Mouse (Mus musculus): Measurements from ENCODE around the gene Cfhr1.

The Cfhr1 gene

DNA sequence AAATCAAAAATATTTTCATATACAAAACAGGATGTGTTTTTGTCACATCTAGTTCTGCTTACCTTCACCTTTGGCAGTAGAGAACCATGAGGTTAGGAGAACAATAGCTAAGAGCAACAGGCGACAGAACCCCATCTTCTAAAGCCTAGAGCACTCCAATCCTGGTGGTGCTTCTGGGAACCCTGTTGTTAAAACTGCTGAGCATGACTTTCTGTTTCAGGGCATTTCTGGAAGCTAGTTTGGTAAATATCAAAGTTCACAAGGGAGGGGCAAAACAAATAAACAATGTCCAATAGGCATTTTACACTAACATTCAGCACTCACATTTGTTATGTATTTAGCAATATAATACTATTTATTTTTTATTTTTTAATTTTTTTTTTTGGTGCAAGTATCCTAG is at the start of gene Cfhr1:
Cfhr1 (minus strand) TSS at position 249 of the 400 bp plus-strand sequence.
- no peak for DNase-seq

DNA sequence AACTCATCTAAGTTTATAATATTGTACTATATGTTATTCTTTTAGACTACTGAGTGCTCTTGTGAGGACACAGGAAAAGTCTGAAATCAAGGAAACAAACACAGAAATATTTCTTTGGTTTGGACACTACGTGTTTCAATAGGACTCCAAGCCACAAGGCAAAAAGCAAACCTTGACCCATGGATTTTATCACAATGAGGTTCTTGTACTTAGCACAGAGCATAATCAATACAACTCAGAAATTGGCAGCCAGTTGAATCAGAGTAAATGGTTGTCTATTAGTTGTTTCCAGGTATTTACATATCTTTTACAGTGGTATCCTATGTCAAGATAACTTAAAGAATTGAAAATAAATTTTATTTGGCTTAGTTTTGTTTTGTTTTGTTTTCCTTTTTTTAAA is 8.8 kb downstream of the Cfhr1 start:
- no peak for DNase-seq

DNA sequence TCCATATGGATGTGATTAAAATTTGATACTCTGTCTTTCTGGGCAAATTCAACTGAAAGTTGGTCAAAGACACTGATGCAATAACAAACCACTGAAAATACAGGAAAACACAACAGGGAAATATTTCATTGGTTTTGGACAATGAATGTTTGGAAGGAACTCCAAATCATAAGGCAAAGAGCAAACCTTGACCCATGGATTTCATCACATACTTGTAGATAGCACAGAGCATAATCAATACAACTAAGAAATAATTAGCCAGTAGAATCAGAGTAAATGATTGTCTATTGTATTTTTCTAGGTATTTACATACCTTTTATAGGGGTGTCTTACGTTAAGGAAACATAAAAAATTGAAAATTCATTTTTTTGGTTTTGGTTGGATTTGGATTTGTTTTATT is 11.5 kb downstream of the Cfhr1 start:
- no peak for DNase-seq

DNA sequence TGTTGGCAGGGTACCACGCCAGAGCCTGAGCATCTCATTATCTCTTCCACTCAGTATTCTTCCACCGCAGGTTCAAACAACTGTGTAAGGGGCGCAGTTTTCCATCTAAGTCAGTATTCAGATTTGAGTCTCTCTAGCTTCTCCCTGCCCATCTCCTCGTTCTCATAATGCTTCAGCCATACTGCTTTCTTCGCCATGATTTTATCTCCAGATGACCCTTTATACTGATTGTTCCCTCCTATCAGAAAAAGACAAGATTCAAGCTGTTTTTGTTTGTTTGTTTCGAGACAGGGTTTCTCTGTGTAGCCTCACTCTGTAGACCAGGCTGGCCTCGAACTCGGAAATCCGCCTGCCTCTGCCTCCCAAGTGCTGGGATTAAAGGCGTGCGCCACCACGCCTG is 45.5 kb downstream of the Cfhr1 start:
- no peak for DNase-seq

DNA sequence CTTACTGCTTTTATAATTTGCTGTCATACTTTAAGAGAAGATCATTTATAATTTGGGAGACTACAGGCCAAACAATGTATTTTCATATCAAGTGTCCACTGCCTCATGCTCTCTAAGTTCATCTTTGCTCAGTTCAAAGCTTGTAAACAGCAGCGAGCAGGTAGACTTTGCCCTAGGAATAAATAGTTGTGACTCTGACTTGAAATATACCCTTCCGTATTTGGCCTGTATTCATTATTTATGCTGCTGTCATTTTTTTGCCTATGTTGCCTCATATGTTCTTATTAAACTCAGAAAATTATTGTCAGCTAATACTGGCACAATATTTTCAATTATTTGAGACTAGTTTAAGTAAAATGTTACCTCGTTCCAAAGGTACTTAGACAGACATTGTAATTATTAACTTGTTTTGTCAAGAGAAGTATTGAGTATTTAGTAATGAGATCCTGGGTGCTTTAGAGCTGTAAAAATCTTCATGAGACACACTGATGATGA is 58.8 kb downstream of the Cfhr1 start, which contains the start of gene F13b:
F13b (plus strand) TSS at position 445 of the 495 bp plus-strand sequence.
- no peak for DNase-seq

DNA sequence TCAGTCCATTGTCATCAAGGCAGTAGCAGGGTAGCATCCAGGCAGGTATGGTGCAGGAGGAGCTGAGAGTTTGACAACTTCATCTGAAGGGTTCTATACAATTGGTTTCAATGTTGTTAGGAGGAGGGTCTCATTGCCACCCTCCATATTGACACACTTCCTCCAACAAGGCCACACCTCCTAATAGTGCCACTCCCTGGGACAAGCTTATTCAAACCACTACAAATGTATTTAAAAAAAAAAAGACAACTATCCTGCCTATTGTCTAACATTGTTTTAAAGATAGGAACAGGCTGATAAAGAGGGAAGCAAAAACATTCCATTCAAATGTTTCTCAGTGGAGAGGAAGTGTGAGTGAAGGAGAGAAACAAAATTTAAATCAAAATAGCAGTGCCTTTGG is 60.3 kb downstream of the Cfhr1 start:
- DNase-seq = no peak
